ENCODE assay signal across 9 mouse cellular contexts in genomic region chr11:75622588-75623329, GRCm38 (mm10). TPM values are rescaled to one million over a fixed set of nuclear protein-coding genes. Genes with fewer than 3 reads are reported as not detected.
DNase-seq lines count a peak whose midpoint lies in the region; ATAC-seq and TF ChIP-seq lines count a peak whose summit lies in the region.
"Had no signal": no experiment of that assay in that cellular context is flagged by ENCODE, and none has a peak within 500 bp of the region (broad histone marks: within the 10 kb centered on the region; RNA-seq: fewer than 3 reads in every experiment).

No protein-coding gene starts in this region.

- H3K27ac ChIP-seq in intestine, postnatal 0 days (ENCODE audit: low read depth, low read length), result peak overlapping the region; percentile 21; the same call in 1 of the 2 replicates
- H3K27ac ChIP-seq in intestine, embryonic 16.5 days (ENCODE audit: low read length), result no peak overlapping the region
- peak overlapping the region; percentile 84 for H3K27ac ChIP-seq in CH12.LX (ENCODE audit: insufficient read depth, low read depth)
- no peak overlapping the region for H3K27ac ChIP-seq in hindbrain, embryonic 14.5 days
- H3K27ac ChIP-seq: forebrain, embryonic 12.5 days had no signal

- H3K4me1 ChIP-seq in intestine, postnatal 0 days (replicated peaks; ENCODE audit: control insufficient read depth, insufficient read depth, low read length), result no peaks in the 10 kb centered on the region
- H3K4me1 ChIP-seq in intestine, embryonic 16.5 days (ENCODE audit: control insufficient read depth, insufficient read depth, low read length), result 0 out of 2 replicates have a peak, but pooled peaks cover 2% of the 10 kb centered on the region
- H3K4me1 ChIP-seq in CH12.LX (ENCODE audit: control insufficient read depth in 1 of 2, insufficient read depth in 2 of 2), result peaks cover 11 to 46% of the 10 kb centered on the region in 2 experiments
- no peaks in the 10 kb centered on the region for H3K4me1 ChIP-seq in hindbrain, embryonic 14.5 days (replicated peaks; ENCODE audit: control insufficient read depth, insufficient read depth, low read length)
- H3K4me1 ChIP-seq: forebrain, embryonic 12.5 days had no signal

- H3K36me3 ChIP-seq in intestine, postnatal 0 days (ENCODE audit: control insufficient read depth, insufficient read depth), result peaks cover 67% of the 10 kb centered on the region
- H3K36me3 ChIP-seq in intestine, embryonic 16.5 days (ENCODE audit: control insufficient read depth, insufficient read depth, low read length), result peaks cover 7% of the 10 kb centered on the region; the same call in 1 of the 2 replicates
- peaks cover 53 to 73% of the 10 kb centered on the region in 2 experiments for H3K36me3 ChIP-seq in CH12.LX (replicated peaks in 1 of 2; ENCODE audit: control insufficient read depth in 1 of 2, insufficient read depth in 1 of 2, low read length in 1 of 2)
- H3K36me3 ChIP-seq in myocyte (ENCODE audit: control insufficient read depth, insufficient read depth), result peaks cover 28% of the 10 kb centered on the region
- peaks cover 93% of the 10 kb centered on the region for H3K36me3 ChIP-seq in hindbrain, embryonic 14.5 days (replicated peaks; ENCODE audit: control insufficient read depth, insufficient read depth)

- no peak overlapping the region for H3K4me3 ChIP-seq in intestine, postnatal 0 days (ENCODE audit: low read depth, low read length)
- no peak overlapping the region for H3K4me3 ChIP-seq in intestine, embryonic 16.5 days (ENCODE audit: low read length)
- H3K4me3 ChIP-seq in CH12.LX (replicated peaks in 1 of 3; ENCODE audit: low read depth in 2 of 3, low read length in 2 of 3, poor library complexity in 1 of 3) (peak overlapping the region in 2 of 3 experiments; percentile 12 to 16), myocyte (no peak overlapping the region)
- no peak overlapping the region for H3K4me3 ChIP-seq in hindbrain, embryonic 14.5 days (replicated peaks; ENCODE audit: low read length)
- H3K4me3 ChIP-seq: forebrain, embryonic 12.5 days had no signal

- dilution Hi-C loops in CH12.LX (cut with MboI; ENCODE audit: extremely low pct_ligation_motif_present, extremely low pct_unique_long_range_greater_than_20kb, low sequenced_read_pairs), result no loop called here

- in situ Hi-C loops in CH12.LX (cut with MboI; ENCODE audit: low pct_ligation_motif_present, low pct_unique_long_range_greater_than_20kb, low sequenced_read_pairs), result no loop called here

- H3K9me3 ChIP-seq in intestine, postnatal 0 days (ENCODE audit: control insufficient read depth), result no peaks in the 10 kb centered on the region
- no peaks in the 10 kb centered on the region for H3K9me3 ChIP-seq in intestine, embryonic 16.5 days (ENCODE audit: control insufficient read depth, low read length)
- H3K9me3 ChIP-seq in CH12.LX (replicated peaks; ENCODE audit: low read length), result no peaks in the 10 kb centered on the region
- no peaks in the 10 kb centered on the region for H3K9me3 ChIP-seq in hindbrain, embryonic 14.5 days (ENCODE audit: control insufficient read depth, low read length)
- H3K9me3 ChIP-seq: forebrain, embryonic 12.5 days had no signal

- H3K4me2 ChIP-seq in intestine, postnatal 0 days (replicated peaks; ENCODE audit: low read depth), result no peak overlapping the region
- no peak overlapping the region for H3K4me2 ChIP-seq in intestine, embryonic 16.5 days (ENCODE audit: low read depth, low read length)
- H3K4me2 ChIP-seq in CH12.LX (ENCODE audit: insufficient read depth, low read depth, poor library complexity, severe bottlenecking) (peak overlapping the region; percentile 6; the same call in 1 of the 2 replicates), myocyte (ENCODE audit: low read depth) (peak overlapping the region; percentile 49)
- H3K4me2 ChIP-seq in hindbrain, embryonic 14.5 days (replicated peaks), result no peak overlapping the region
- H3K4me2 ChIP-seq: forebrain, embryonic 12.5 days had no signal

- DNase-seq in CH12.LX (ENCODE audit: extremely low read depth) (peak; percentile 80), ZHBTc4 (ENCODE audit: low read depth, low spot score) (peak; percentile 42)
- no peak for DNase-seq in hindbrain, embryonic 14.5 days (ENCODE audit: low spot score)
- no peak for DNase-seq in adrenal gland, adult 2 months
- DNase-seq: kidney, adult 9 months had no signal

- WGBS in intestine, postnatal 0 days, result 90% methylated on average over 2 of the region's 2 CpGs
- 88% methylated on average over 2 of the region's 2 CpGs for WGBS in intestine, embryonic 16.5 days
- 94% methylated on average over 2 of the region's 2 CpGs for WGBS in hindbrain, embryonic 14.5 days

- peak; percentile 94 for TF ChIP-seq EP300 in CH12.LX (IDR thresholded peaks at IDR 0.05; ENCODE audit: low read length)

- no peak for TF ChIP-seq CTCF in intestine, postnatal 0 days (IDR thresholded peaks at IDR 0.05; ENCODE audit: low read depth)
- TF ChIP-seq CTCF in CH12.LX (conservative IDR thresholded peaks at IDR 0.05 in 1 of 2, IDR thresholded peaks at IDR 0.05 in 1 of 2; ENCODE audit: low read depth in 2 of 2, low read length in 2 of 2), result no peak

- ATAC-seq in intestine, postnatal 0 days, result no peak
- no peak for ATAC-seq in intestine, embryonic 16.5 days
- ATAC-seq in hindbrain, embryonic 14.5 days (ENCODE audit: low FRiP score), result no peak

- no peaks in the 10 kb centered on the region for H3K27me3 ChIP-seq in intestine, postnatal 0 days (replicated peaks; ENCODE audit: control insufficient read depth, insufficient read depth, low read length)
- H3K27me3 ChIP-seq in intestine, embryonic 16.5 days (replicated peaks; ENCODE audit: control insufficient read depth, insufficient read depth, low read length), result no peaks in the 10 kb centered on the region
- H3K27me3 ChIP-seq in CH12.LX (replicated peaks), result no peaks in the 10 kb centered on the region
- no peaks in the 10 kb centered on the region for H3K27me3 ChIP-seq in myocyte (ENCODE audit: control insufficient read depth, insufficient read depth, insufficient read length)
- no peaks in the 10 kb centered on the region for H3K27me3 ChIP-seq in hindbrain, embryonic 14.5 days (ENCODE audit: control insufficient read depth, insufficient read depth, low read length)
- H3K27me3 ChIP-seq: forebrain, embryonic 12.5 days had no signal

- no peak for TF ChIP-seq RAD21 in CH12.LX (IDR thresholded peaks at IDR 0.05; ENCODE audit: low read depth, low read length)

- TF ChIP-seq POLR2A in CH12.LX (IDR thresholded peaks at IDR 0.05; ENCODE audit: low read depth, low read length), result peak; percentile 51; the same call in 1 of the 2 replicates
- TF ChIP-seq POLR2A in myocyte (IDR thresholded peaks at IDR 0.05; ENCODE audit: insufficient read length, low read depth), result no peak

- H3K79me2 ChIP-seq in CH12.LX (replicated peaks; ENCODE audit: control insufficient read depth, extremely low read depth, insufficient read depth, poor library complexity, severe bottlenecking), result no peaks in the 10 kb centered on the region
- H3K79me2 ChIP-seq in myocyte (ENCODE audit: control insufficient read depth, insufficient read depth), result no peaks in the 10 kb centered on the region

- no peak overlapping the region for H3K9ac ChIP-seq in intestine, postnatal 0 days (ENCODE audit: low read depth, low read length)
- no peak overlapping the region for H3K9ac ChIP-seq in intestine, embryonic 16.5 days (ENCODE audit: low read depth, low read length)
- H3K9ac ChIP-seq in CH12.LX (ENCODE audit: insufficient read depth, low read depth), result peak overlapping the region; percentile 5
- no peak overlapping the region for H3K9ac ChIP-seq in hindbrain, embryonic 14.5 days
- H3K9ac ChIP-seq: forebrain, embryonic 12.5 days had no signal

- H3ac ChIP-seq in myocyte (ENCODE audit: control insufficient read depth, insufficient read length), result no peak overlapping the region

RNA-seq across cellular contexts. Expression of gene Inpp5k, which starts 8.0 kb away (rescaled TPM):
- polyA plus RNA-seq in intestine, postnatal 0 days (2015; fragmentation: Nextera tagmentation; extraction: Ambion mirVana), result 20.6 and 23.8 TPM in 2 replicates
- 20.8 and 21.9 TPM in 2 replicates for polyA plus RNA-seq in intestine, embryonic 16.5 days (2015; fragmentation: Nextera tagmentation; extraction: Ambion mirVana)
- 25.5 and 31.2 TPM in 2 replicates for total RNA-seq in CH12.LX (2012; rRNA removed)
- total RNA-seq in CH12.LX (2014; rRNA removed), result 40.7 and 41.9 TPM in 2 replicates
- polyA plus RNA-seq in CH12.LX (2012; ENCODE audit: insufficient read length, low read depth), result 30.5 and 35.6 TPM in 2 replicates
- 20.7 TPM for polyA plus RNA-seq in myocyte (2012; fragmentation: generic; extraction: Trizol)
- 42.3 and 44.9 TPM in 2 replicates for polyA plus RNA-seq in hindbrain, embryonic 14.5 days (2014; fragmentation: Nextera tagmentation; extraction: Ambion mirVana)
- total RNA-seq in adrenal gland, adult 2 months (2021), result 10 to 100 TPM; 32.9 to 42.3 TPM
- polyA plus RNA-seq in adrenal gland, adult 2 months (2012; rRNA removed), result 38.0 and 50.0 TPM in 2 replicates

RNA-seq across cellular contexts. Expression of gene Myo1c, which starts 27.5 kb away (rescaled TPM):
- polyA plus RNA-seq in intestine, postnatal 0 days (2015; fragmentation: Nextera tagmentation; extraction: Ambion mirVana), result 27.7 and 28.3 TPM in 2 replicates
- 45.5 and 51.2 TPM in 2 replicates for polyA plus RNA-seq in intestine, embryonic 16.5 days (2015; fragmentation: Nextera tagmentation; extraction: Ambion mirVana)
- total RNA-seq in CH12.LX (2012; rRNA removed) (41.1 and 47.3 TPM in 2 replicates), CH12.LX (2014; rRNA removed) (21.9 and 24.8 TPM in 2 replicates)
- polyA plus RNA-seq in CH12.LX (2012; ENCODE audit: insufficient read length, low read depth) (46.6 and 52.0 TPM in 2 replicates), myocyte (2012; fragmentation: generic; extraction: Trizol) (177 TPM)
- 8.7 and 10.4 TPM in 2 replicates for polyA plus RNA-seq in hindbrain, embryonic 14.5 days (2014; fragmentation: Nextera tagmentation; extraction: Ambion mirVana)
- total RNA-seq in adrenal gland, adult 2 months (2021), result 100 to 1,000 TPM; 136 to 174 TPM
- polyA plus RNA-seq in adrenal gland, adult 2 months (2012; rRNA removed), result 74.7 and 101 TPM in 2 replicates

RNA-seq across cellular contexts. Expression of gene Pitpna, which starts 34.9 kb away (rescaled TPM):
- polyA plus RNA-seq in intestine, postnatal 0 days (2015; fragmentation: Nextera tagmentation; extraction: Ambion mirVana), result 160 and 161 TPM in 2 replicates
- 84.2 and 98.1 TPM in 2 replicates for polyA plus RNA-seq in intestine, embryonic 16.5 days (2015; fragmentation: Nextera tagmentation; extraction: Ambion mirVana)
- total RNA-seq in CH12.LX (2012; rRNA removed), result 61.8 and 75.8 TPM in 2 replicates
- total RNA-seq in CH12.LX (2014; rRNA removed), result 80.7 and 84.6 TPM in 2 replicates
- 243 and 290 TPM in 2 replicates for polyA plus RNA-seq in CH12.LX (2012; ENCODE audit: insufficient read length, low read depth)
- 125 TPM for polyA plus RNA-seq in myocyte (2012; fragmentation: generic; extraction: Trizol)
- polyA plus RNA-seq in hindbrain, embryonic 14.5 days (2014; fragmentation: Nextera tagmentation; extraction: Ambion mirVana), result 136 and 159 TPM in 2 replicates
- total RNA-seq in adrenal gland, adult 2 months (2021), result 100 to 1,000 TPM; 185 to 186 TPM
- polyA plus RNA-seq in adrenal gland, adult 2 months (2012; rRNA removed), result 42.6 and 97.6 TPM in 2 replicates

RNA-seq across cellular contexts. Expression of gene Crk, which starts 56.3 kb away (rescaled TPM):
- polyA plus RNA-seq in intestine, postnatal 0 days (2015; fragmentation: Nextera tagmentation; extraction: Ambion mirVana), result 64.8 and 64.9 TPM in 2 replicates
- polyA plus RNA-seq in intestine, embryonic 16.5 days (2015; fragmentation: Nextera tagmentation; extraction: Ambion mirVana), result 91.0 and 94.1 TPM in 2 replicates
- total RNA-seq in CH12.LX (2012; rRNA removed) (37.8 and 42.2 TPM in 2 replicates), CH12.LX (2014; rRNA removed) (39.9 and 44.3 TPM in 2 replicates)
- polyA plus RNA-seq in CH12.LX (2012; ENCODE audit: insufficient read length, low read depth) (44.6 and 46.1 TPM in 2 replicates), myocyte (2012; fragmentation: generic; extraction: Trizol) (34.5 TPM)
- polyA plus RNA-seq in hindbrain, embryonic 14.5 days (2014; fragmentation: Nextera tagmentation; extraction: Ambion mirVana), result 102 and 115 TPM in 2 replicates
- total RNA-seq in adrenal gland, adult 2 months (2021), result 100 to 1,000 TPM; 105 to 110 TPM
- 201 and 233 TPM in 2 replicates for polyA plus RNA-seq in adrenal gland, adult 2 months (2012; rRNA removed)

Comparison
In these comparisons a context has a peak if more than half of its experiments do, and no peak if none do; other contexts are left out.
1. H3K27ac ChIP-seq: peak in intestine, postnatal 0 days (single experiment) and CH12.LX (single experiment); none in intestine, embryonic 16.5 days (single experiment) and hindbrain, embryonic 14.5 days (single experiment).
2. H3K4me2 ChIP-seq: peak in CH12.LX (single experiment) and myocyte (single experiment); none in intestine, postnatal 0 days (single experiment), intestine, embryonic 16.5 days (single experiment) and hindbrain, embryonic 14.5 days (single experiment).
3. H3K4me3 ChIP-seq: peak in CH12.LX (2 of 3); none in intestine, postnatal 0 days (single experiment), intestine, embryonic 16.5 days (single experiment), myocyte (single experiment) and hindbrain, embryonic 14.5 days (single experiment).
4. DNase-seq: peak in CH12.LX (single experiment) and ZHBTc4 (single experiment); none in hindbrain, embryonic 14.5 days (single experiment) and adrenal gland, adult 2 months (single experiment).